Mouse (Mus musculus): ENCODE data around the gene Robo1.

DNA sequence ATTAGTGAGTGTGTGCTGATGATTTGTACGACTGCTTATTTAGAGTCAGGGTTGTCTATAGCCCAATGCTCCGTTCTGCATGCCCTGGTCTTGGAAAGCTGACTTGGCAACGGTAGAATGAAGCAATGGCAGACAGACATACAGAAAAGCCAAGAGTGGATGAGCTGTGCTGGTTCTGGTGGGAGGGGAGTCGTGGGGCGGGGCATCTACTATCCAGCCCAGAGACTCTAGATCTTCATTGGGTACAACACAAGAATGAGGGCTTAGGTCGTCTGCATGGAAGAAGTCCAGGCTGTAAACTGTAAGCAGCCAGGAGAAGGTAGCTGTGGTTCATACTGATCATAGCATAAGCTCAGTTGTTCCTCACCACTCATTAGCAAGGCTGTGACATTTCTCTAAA lies 492.7 kb downstream of the Robo1 start:
- no peak for TF ChIP-seq CTCF (IDR thresholded peaks at IDR 0.05; ENCODE audit: low read depth, low read length)
- no peak for TF ChIP-seq POLR2A (IDR thresholded peaks at IDR 0.05; ENCODE audit: borderline replicate concordance, low read depth, low read length)
